Mouse (Mus musculus): Measurements from ENCODE around the gene Tnfrsf4. TPM values are rescaled to one million over a fixed set of nuclear protein-coding genes. Genes with fewer than 3 reads are reported as not detected.

Gene Tnfrsf4
- total RNA-seq (2015) (1.5 and 2.1 TPM in 2 replicates), total RNA-seq (2017) (1.2 and 2.8 TPM in 2 replicates)

DNA sequence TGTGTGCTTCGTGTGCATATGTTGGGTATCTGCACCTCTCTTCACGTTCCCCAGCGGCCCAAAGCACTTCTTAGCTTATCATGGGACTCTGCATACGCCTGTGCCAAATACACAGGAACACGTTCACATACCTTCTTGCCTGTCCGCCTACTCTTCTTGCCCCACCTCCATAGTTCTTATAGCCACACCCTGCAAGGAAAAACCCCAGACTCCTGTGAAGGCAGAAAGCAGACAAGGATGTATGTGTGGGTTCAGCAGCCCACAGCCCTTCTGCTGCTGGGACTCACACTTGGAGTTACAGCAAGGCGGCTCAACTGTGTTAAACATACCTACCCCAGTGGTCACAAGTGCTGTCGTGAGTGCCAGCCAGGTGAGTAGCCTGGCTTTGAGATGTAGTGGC lies at the start of gene Tnfrsf4:
TSS of gene Tnfrsf4 (plus strand) at position 207 of the 400 bp plus-strand sequence.
- ATAC-seq (ENCODE audit: poor library complexity, severe bottlenecking), result no peak

DNA sequence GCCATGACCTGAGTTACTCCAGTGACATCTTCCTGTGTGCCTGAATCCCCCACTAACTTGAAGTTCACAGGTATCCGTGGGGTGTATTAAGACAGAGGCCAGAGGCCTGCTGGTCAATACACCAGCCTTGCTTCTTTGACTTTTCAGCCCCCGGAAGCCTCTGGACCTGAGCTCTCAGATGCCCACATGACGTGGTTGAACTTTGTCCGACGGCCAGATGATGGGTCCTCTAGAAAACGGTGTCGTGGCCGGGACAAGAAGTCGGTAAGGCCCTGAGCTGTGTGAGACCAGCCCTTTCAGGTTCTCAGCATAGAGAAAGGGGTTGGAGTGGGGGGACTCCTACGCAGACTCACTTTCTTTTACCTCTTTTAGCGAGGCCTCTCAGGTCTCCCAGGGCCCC lies 49.2 kb upstream of the Tnfrsf4 start:
- no peak for ATAC-seq (ENCODE audit: poor library complexity, severe bottlenecking)

DNA sequence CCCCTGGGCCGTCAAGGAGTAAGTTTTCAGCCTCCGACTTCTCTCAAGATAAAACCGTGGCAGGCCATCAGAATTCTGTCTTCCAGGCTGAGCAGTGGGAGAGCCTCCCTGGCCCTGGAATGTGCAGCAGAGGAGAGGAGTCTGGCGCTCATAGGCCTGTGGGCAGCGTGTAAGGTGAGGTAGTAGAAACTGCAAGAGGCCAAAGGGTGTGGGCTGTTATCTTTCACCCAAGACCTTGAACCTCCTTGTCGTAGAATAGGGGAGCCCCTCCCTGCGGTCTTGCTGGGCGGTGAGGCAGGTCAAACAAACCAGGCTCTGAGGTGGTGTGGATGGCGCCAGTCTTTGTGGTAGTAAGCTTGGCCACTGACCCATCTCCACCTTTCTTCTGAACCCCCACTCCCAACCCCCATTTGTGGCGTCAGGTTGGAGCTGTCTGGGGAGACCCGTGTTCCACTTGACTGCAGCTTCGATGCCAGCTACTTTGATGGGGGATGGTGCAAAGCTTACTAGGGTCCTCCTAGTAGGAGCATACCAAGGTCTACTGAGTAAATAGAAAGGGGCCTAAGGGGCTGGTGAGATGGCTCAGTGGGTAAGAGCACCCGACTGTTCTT lies 44.5 kb upstream of the Tnfrsf4 start:
- no peak for ATAC-seq (ENCODE audit: poor library complexity, severe bottlenecking)

DNA sequence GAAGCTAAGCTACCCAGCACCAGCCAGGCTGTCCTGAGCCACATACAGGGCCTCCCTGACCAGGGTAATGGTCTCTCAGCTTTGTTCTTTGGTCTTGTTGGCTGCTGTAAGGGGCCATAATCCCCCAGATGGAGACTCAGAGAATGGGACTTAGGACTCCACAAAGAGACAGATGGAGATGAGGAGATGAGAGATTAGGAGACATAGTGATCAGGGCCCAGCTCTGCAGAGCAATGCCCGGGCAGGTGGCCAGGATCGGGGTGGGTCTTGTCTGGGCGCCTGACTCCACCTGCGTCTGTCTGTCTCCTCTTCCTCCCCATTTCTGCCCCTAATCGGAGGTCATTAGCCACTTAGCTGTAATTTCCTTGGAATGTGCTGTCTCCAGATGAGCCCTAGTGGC lies 43.4 kb upstream of the Tnfrsf4 start:
- ATAC-seq (ENCODE audit: poor library complexity, severe bottlenecking), result no peak

DNA sequence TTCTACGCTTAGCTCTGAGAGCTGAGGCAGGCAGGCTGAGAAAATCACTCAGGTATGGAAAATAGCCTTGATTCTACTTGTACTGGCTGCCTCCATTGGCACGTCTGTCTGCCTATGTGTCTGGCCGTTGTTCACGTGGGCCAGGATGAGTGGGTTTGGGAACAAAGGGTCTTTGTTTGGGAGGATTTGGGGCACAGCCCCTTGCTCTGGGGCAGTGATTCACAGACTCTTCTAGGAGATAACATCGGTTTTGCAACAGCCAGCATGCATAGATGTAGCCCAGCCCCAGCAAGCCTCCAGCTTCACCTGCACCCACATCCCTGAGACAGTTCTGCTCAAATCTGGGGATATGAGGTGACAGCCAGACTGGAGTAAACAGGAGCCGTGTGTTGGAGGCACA lies 41.0 kb upstream of the Tnfrsf4 start:
- ATAC-seq (ENCODE audit: poor library complexity, severe bottlenecking), result no peak

DNA sequence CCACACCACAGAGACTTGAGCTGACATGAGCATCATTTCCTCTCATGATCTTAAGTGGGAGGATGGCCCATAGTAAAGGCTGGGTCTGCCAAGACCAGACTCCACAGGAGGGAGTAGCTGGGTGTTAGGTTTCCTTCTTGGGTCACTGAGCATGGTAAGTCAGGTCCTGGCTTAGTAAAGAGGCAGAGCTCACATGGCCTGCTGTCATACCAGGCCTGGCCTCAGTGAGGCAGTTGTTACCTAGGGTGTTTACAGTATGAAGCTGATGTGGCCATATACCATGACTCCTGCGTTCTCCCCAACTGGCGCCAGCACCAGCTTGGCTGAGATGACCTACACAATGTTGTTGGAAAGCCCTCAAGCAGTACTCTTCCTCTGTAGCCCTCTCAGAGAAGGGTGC lies 40.4 kb upstream of the Tnfrsf4 start:
- no peak for ATAC-seq (ENCODE audit: poor library complexity, severe bottlenecking)

DNA sequence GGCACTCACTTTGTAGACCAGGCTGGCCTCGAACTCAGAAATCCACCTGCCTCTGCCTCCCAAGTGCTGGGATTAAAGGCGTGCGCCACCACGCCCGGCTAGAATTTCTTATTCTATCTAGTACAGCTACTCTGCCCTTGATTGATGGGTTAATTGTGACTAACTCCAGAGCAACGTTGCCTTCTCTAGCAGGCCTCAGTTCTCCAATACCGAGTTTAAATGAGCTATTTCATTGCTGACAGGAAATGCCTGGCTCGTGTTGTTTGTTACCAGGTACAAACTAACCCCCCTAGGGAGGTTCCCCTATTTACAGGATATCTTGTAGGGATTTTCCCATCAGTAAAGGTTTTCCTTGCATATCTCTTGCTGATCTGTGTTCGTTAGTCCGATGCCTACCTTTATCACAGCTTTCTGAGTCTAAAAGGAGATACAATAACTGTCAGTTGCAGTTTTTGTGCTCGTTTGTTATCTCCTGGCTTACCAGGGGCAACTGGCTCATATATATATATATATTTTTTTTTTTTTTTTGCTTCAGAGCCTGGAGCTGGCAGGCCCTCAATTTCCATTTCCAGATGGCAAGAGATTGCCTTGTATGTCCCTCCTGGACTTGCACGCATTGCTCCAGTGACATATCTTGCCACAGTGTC lies 32.1 kb upstream of the Tnfrsf4 start:
- ATAC-seq (ENCODE audit: poor library complexity, severe bottlenecking), result no peak

DNA sequence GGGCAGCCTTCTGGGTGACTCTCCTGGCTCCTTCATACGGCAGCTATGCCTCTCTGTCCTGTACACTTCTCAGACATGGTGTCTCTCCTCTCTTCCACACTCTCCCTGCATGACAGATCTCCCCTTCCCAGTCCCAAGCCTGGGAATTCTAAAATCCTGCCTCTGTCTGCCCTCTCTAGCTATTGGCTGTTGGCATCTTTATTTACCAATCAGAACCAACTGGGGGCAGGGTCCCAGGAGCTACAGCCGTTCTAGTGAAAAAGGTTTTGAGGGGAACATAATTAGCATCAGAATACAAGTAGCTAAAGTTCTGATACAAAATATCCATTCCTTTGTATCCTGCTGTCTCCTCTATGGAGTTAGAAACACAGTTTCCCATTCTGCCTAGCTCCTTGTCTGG lies 29.9 kb upstream of the Tnfrsf4 start:
- ATAC-seq (ENCODE audit: poor library complexity, severe bottlenecking), result no peak

DNA sequence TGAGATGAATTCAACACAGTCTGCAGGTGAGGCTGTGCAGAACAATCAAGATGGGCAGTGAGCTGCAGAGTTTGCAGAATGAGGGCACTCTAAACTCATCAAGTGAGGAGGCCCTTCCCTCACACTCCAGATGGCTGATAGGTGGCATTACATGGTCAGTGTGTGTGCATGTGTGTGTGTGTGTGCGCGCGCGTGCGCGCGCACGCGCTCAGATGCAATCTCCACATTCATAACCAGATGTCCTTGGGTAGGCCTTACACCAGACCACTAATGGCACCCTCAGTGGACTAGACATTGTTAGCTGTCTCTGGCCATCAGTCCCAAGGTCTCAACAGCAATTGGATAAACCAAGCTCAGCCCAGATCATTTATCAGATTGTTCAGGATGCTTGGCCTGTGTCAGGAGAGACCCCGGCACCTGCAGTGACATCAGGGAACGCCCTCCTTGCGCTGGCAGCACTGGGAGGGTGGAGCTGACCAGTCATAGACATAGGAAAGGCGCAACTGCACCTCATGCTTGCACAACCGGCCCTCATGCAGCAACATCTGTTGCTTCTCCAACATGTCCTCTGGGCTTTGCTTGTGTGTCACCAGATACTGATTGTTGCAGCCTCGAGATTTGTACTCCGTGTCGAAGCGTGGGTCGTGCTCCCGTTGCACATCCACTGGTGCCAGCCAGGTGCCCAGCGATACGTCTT lies 22.3 kb upstream of the Tnfrsf4 start:
- peak; percentile 57 for ATAC-seq (ENCODE audit: poor library complexity, severe bottlenecking)

DNA sequence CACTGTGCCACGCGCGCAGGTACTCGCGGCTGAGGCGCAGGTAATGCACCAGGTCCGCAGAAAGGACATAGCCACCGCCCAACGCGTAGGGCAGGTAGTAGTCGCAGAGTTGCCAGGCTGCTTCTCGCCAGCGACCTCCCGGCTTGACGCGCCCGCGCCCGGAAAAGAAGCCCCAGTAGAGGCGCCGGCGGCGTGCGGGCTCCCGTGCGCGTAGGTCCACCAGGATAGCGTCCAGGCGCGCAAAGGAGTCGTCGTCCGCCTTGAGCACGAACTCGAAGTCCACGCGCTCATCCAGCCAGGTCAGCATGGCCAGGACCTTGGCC lies 21.8 kb upstream of the Tnfrsf4 start:
- no peak for ATAC-seq (ENCODE audit: poor library complexity, severe bottlenecking)

DNA sequence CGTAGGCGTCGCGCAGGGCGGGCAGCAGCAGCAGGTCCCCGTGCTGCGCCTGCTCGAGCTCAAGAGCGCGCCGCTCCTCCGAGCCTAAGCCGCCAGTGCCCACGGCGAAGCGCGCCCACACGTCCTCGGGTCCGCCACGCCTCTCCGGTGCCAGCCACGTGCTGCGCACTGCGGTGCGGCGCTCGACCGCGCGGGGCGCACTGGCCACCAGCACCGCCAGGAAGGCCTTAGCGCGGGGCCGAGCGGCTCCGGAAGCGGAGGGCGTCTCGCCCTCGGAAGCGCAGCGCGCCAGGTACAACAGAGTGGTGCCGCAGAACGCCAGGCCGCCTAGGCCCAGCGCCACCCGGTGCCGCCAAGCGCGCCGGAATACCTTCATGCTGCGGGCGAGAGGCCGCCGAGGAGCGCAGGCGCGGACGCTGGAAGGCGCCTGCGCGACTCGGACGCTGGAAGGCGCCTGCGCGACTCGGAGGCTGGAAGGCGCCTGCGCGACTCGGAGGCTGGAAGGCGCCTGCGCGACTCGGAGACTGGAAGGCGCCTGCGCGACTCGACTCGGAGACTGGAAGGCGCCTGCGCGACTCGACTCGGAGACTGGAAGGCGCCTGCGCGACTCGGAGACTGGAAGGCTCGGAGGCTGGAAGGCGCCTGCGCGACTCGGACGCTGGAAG lies 21.3 kb upstream of the Tnfrsf4 start, which contains the start of the genes B3galt6 and Sdf4:
TSS of gene B3galt6 (minus strand) at position 409 of the 665 bp plus-strand sequence.
TSS of gene Sdf4 (plus strand) at position 632 of the 665 bp plus-strand sequence.
- peak; percentile 81 for ATAC-seq (ENCODE audit: poor library complexity, severe bottlenecking)

DNA sequence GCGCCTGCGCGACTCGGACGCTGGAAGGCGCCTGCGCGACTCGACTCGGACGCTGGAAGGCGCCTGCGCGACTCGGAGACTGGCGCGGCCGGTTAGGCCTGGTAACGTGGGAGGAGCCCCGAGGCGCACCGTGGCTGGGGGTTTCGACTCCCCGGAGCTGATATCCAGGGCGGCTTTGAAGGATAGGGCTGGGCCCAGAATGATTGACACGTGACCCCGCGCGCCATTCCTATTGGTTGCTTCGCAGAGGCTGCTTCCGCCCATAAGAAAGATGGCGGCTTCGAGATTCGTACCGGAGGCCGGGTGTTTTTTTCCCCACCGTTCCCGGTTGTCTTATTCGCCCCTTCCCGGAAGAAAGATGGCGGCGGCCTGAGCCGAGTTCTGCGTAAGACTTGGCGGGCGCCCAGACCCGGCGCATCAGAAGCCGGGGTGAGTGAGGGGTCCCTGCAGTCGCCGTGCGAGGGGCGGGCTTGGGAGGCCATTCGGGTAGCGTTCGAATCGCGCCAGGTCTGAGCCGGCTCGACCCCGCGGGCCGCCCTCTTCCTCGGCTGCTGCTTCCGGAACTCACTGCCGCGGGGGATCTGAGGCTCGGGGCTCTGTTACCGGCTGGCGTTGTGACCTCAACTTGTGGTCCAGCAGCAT lies 20.6 kb upstream of the Tnfrsf4 start:
- peak; percentile 71 for ATAC-seq (ENCODE audit: poor library complexity, severe bottlenecking)

DNA sequence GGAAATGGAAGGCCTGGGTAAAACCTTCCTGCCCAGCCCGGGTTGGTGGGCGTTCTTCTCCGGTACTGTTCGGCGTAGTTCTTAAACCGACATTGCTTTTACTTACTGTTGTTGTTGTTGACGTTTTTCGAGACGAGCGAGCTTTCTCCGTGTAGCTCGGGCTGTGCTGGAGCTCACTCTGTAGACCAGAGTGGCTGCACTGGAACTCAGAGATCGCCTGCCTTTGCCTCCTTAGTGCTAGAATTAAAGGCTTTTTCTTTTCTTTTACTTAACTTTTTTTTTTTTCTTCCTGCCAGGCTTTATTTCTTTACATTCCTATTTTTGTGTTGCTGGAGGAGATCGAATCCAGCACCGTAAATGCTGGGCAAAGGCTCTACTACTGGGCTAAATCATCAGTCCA lies 20.0 kb upstream of the Tnfrsf4 start:
- ATAC-seq (ENCODE audit: poor library complexity, severe bottlenecking), result no peak

DNA sequence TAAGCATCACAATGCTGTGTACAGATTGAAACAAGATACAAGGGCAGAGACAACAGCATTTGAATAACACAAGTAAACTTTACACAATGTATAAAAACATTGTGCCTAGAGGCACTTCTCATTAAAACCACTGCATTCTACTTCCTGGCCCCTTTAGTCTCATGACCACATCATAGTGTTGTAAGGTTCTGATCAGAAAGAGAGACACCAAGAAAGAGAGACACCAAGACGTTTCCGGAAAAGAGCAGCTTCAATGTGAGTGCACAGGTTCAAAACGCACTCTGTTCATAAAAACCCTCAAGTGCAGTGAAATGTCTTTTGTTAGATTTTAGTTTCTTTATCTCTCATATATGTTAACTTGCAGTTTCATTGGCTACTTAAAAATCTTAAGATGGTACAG lies 9.5 kb upstream of the Tnfrsf4 start:
- ATAC-seq (ENCODE audit: poor library complexity, severe bottlenecking), result no peak

DNA sequence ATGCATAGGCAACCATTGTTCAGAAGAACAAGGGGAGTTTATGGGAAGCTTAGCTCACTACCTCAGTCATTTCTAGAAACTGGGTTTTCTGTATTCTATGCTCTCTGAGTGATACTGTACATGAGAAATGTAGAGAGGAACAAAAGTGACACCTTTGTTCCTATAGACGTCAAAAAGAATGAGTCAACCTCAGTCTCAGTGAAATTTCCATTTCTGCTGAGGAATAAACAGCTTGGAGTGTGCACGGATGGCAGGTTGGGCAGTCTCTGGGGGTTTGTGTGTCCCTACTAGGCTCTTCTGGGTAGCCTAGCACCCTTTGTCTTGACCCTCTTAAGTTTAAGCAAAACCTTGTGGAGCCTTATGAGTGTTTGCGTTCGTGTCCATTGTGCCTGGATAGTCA lies 5.3 kb upstream of the Tnfrsf4 start:
- no peak for ATAC-seq (ENCODE audit: poor library complexity, severe bottlenecking)

DNA sequence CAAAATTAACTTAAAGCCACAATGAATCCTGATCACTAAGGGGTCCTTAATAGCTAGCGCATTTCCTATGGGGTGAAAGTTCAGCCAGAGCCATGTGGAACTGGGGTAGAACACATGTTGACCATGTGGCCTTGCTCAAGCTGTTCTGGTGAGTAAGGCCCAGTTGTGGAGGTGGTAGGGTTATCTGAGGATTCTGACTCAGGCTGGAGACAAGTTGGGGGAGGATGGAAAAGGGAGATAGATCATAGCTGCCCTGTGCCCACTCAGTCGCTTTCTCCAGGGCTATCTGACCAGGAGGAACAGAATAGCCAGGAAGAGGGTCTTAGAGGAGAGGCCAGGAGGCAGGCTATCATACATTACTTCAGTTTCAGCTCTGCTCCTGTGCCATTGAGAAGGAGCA lies 793 bp downstream of the Tnfrsf4 start:
- ATAC-seq (ENCODE audit: poor library complexity, severe bottlenecking), result no peak

DNA sequence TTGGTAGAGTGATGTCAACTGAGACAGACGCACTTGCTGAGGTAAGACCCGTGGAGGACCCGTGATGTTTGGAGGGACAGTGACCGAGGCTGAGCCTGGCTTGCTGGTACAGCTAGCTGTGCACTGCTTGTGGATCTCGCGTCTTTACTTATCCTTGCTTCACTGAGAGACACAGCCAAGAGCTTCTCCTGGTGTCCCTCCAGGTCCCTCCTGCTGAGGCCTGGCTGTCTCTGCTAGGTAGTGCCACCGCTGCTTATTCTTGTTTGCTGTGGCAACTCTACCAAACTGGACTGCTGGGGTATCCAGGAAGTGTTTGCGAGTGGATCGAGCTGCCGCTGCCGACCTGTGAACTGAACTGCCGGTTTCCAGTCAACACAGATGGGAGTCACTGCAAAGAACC lies 6.1 kb downstream of the Tnfrsf4 start:
- ATAC-seq (ENCODE audit: poor library complexity, severe bottlenecking), result no peak

DNA sequence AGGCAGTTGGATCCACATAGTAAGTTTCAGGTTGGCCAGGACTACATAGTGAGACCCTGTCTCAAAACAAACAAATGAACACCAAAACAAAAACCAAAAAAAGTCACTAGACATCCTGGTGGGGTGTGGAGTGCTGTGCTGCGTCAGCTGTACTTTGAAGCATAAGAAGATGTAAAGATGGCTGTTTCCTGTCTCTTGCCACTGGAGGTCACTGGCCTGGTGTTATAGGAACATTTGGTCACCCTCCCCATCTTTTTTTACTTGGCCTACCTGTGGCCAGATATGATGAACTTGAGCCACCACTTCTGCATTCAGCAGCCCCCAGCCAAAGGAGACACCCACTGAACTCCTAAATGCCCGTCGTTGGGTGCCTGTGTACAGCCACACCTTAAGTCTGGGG lies 7.7 kb downstream of the Tnfrsf4 start:
- ATAC-seq (ENCODE audit: poor library complexity, severe bottlenecking), result 0 out of 2 replicates have a peak, but pooled peaks have one; percentile 7

DNA sequence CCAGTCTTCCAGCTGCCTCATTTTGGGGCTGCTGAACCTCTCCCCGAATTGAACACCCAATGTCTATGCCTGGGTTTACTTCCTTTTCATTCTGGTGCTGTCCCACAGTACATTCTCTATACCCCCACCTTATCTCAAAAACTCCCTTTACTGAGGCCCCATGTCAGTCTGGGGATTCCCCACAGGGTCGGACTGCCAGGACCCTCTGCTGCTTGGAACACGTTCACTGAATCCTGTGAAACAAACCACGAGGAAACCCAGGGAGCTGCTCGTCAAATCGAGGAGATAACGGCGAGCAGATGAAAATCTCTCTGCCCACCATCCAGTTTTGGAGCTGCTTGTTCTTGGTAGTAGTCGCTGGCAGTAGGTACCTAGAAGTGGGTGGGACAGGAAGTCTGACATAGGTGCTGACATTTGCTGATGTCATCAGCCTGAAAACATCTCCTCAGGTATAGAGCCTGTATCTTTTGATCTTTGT lies 8.3 kb downstream of the Tnfrsf4 start:
- peak; percentile 23; the same call in 1 of the 2 replicates for ATAC-seq (ENCODE audit: poor library complexity, severe bottlenecking)

DNA sequence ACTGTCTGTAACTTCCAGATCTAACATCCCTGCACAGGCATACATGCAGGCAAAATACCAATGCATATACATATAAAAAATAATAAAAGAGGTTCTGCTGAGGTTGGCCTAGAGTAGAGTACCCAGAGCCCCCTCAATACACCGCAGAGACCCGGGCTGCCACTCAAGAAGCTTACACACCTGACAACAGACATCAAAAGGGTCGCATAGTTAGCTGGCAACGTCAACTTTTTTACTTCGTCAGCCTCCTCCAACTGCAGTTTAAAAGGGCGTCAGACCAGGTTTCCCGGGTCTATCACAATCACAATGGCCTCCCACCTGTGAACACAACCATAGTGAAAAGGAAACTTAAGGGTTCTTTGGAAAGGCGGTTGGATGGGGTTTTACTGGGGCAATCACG lies 9.9 kb downstream of the Tnfrsf4 start:
- ATAC-seq (ENCODE audit: poor library complexity, severe bottlenecking), result no peak

DNA sequence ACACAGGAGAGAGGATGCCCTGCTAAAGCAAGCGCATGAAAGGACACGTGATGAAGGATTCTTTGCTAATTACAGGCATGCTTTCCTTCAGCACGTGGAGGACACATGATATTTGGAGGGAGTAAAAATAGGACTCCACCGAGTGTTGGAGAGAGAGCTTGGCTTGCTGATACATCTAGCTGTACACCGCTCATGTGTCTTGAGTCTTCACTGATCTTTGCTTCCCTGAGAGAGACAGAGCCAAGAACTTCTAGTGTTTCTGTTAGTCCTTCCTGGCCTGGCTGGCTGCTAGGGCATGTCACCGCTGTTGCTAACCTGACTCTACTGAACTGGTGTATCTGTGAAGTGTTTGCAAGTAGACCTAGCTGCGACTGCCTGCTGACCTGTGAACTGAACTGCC lies 10.5 kb downstream of the Tnfrsf4 start:
- no peak for ATAC-seq (ENCODE audit: poor library complexity, severe bottlenecking)

Measured in megakaryocyte, adult 5-6 weeks (primary cell).